28 mouse cellular contexts compared by ENCODE assay signal in genomic region chr1:132328565-132328964, GRCm38 (mm10). TPM values are rescaled to one million over a fixed set of nuclear protein-coding genes. Genes with fewer than 3 reads are reported as not detected.
DNase-seq lines count a peak whose midpoint lies in the region; ATAC-seq and TF ChIP-seq lines count a peak whose summit lies in the region.
"Had no signal": no experiment of that assay in that cellular context is flagged by ENCODE, and none has a peak within 500 bp of the region (broad histone marks: within the 10 kb centered on the region; RNA-seq: fewer than 3 reads in every experiment).

No protein-coding gene starts in this region.

- H3K4me3 ChIP-seq in midbrain, embryonic 10.5 days = no peak overlapping the region
- H3K4me3 ChIP-seq in midbrain, postnatal 0 days (ENCODE audit: low read depth, low read length) = no peak overlapping the region
- no peak overlapping the region for H3K4me3 ChIP-seq in intestine, embryonic 15.5 days (replicated peaks)
- H3K4me3 ChIP-seq: embryonic facial prominence, embryonic 13.5 days; erythroblast, embryonic 14.5 days; gastrocnemius, adult 2 months; limb, embryonic 15.5 days had no signal

- peak; percentile 66 for DNase-seq in kidney, adult 18-20 months
- DNase-seq in kidney, postnatal 10 days = no peak
- no peak for DNase-seq in midbrain, embryonic 10.5 days (ENCODE audit: low spot score)
- DNase-seq in midbrain, postnatal 0 days (ENCODE audit: low spot score) = no peak
- peak; percentile 71 to 83 for DNase-seq in kidney, postnatal 36 days
- no peak for DNase-seq in cerebellum, adult 9-10 months
- no peak for DNase-seq in thymus, postnatal 14 days
- DNase-seq: adrenal gland, postnatal 10 days; cerebellum, adult 18-20 months; cerebellum, postnatal 36 days; embryo, embryonic 11 days; gastrocnemius, adult 2 months; heart, postnatal 4 days; layer of hippocampus, adult 9-11 months; lung, adult 18-20 months; lung, postnatal 10 days; thymus, adult 18-20 months; thymus, postnatal 4 days had no signal

- no peak for TF ChIP-seq CTCF in midbrain, postnatal 0 days (IDR thresholded peaks at IDR 0.05)

- peaks cover 97% of the 10 kb centered on the region for H3K36me3 ChIP-seq in midbrain, embryonic 10.5 days
- H3K36me3 ChIP-seq in midbrain, postnatal 0 days (ENCODE audit: insufficient read depth, low read length) = peaks cover 9% of the 10 kb centered on the region
- H3K36me3 ChIP-seq in intestine, embryonic 15.5 days = 0 out of 2 replicates have a peak, but pooled peaks cover 2% of the 10 kb centered on the region
- H3K36me3 ChIP-seq: embryonic facial prominence, embryonic 13.5 days; limb, embryonic 15.5 days had no signal

- H3K9me3 ChIP-seq in midbrain, embryonic 10.5 days (replicated peaks) = no peaks in the 10 kb centered on the region
- H3K9me3 ChIP-seq in midbrain, postnatal 0 days (ENCODE audit: low read length) = no peaks in the 10 kb centered on the region
- no peaks in the 10 kb centered on the region for H3K9me3 ChIP-seq in intestine, embryonic 15.5 days
- H3K9me3 ChIP-seq: embryonic facial prominence, embryonic 13.5 days; limb, embryonic 15.5 days had no signal

- H3K27ac ChIP-seq in midbrain, embryonic 10.5 days (replicated peaks) = peak overlapping the region; percentile 58; the same call in 1 of the 2 replicates
- no peak overlapping the region for H3K27ac ChIP-seq in midbrain, postnatal 0 days (ENCODE audit: low read depth, low read length)
- no peak overlapping the region for H3K27ac ChIP-seq in intestine, embryonic 15.5 days
- H3K27ac ChIP-seq: embryonic facial prominence, embryonic 13.5 days; gastrocnemius, adult 2 months; kidney, postnatal 0 days; limb, embryonic 15.5 days had no signal

- no peaks in the 10 kb centered on the region for H3K27me3 ChIP-seq in midbrain, embryonic 10.5 days (ENCODE audit: low read depth, poor library complexity, severe bottlenecking)
- H3K27me3 ChIP-seq in midbrain, postnatal 0 days (ENCODE audit: insufficient read depth, low read length) = no peaks in the 10 kb centered on the region
- no peaks in the 10 kb centered on the region for H3K27me3 ChIP-seq in intestine, embryonic 15.5 days (replicated peaks)
- H3K27me3 ChIP-seq: embryonic facial prominence, embryonic 13.5 days; limb, embryonic 15.5 days had no signal

- H3K9ac ChIP-seq in midbrain, postnatal 0 days (replicated peaks; ENCODE audit: low read length, poor library complexity, severe bottlenecking) = no peak overlapping the region
- no peak overlapping the region for H3K9ac ChIP-seq in intestine, embryonic 15.5 days
- H3K9ac ChIP-seq: embryonic facial prominence, embryonic 13.5 days; limb, embryonic 15.5 days had no signal

- H3K4me1 ChIP-seq in midbrain, embryonic 10.5 days = peaks cover 98% of the 10 kb centered on the region
- no peaks in the 10 kb centered on the region for H3K4me1 ChIP-seq in midbrain, postnatal 0 days (ENCODE audit: insufficient read depth, low read length)
- peaks cover 12% of the 10 kb centered on the region for H3K4me1 ChIP-seq in intestine, embryonic 15.5 days (replicated peaks)

- H3K4me2 ChIP-seq in midbrain, postnatal 0 days (ENCODE audit: low read depth, low read length, poor library complexity, severe bottlenecking) = no peak overlapping the region
- no peak overlapping the region for H3K4me2 ChIP-seq in intestine, embryonic 15.5 days (replicated peaks)
- H3K4me2 ChIP-seq: embryonic facial prominence, embryonic 13.5 days; limb, embryonic 15.5 days had no signal

- ATAC-seq in midbrain, postnatal 0 days (ENCODE audit: low FRiP score) = no peak
- peak; percentile 38; the same call in 1 of the 2 replicates for ATAC-seq in intestine, embryonic 15.5 days
- ATAC-seq: forebrain, embryonic 14.5 days; hindbrain, embryonic 16.5 days had no signal

- 80% methylated on average over 3 of the region's 3 CpGs for WGBS in midbrain, embryonic 10.5 days
- WGBS in midbrain, postnatal 0 days = 95% methylated on average over 3 of the region's 3 CpGs
- 36% methylated on average over 3 of the region's 3 CpGs for WGBS in intestine, embryonic 15.5 days

RNA-seq across cellular contexts. Expression of gene Nuak2, which starts 12.6 kb away (rescaled TPM):
- polyA plus RNA-seq in midbrain, embryonic 10.5 days (2016; fragmentation: Nextera tagmentation; extraction: Ambion mirVana) = 87.1 and 101 TPM in 2 replicates
- total RNA-seq in midbrain, postnatal 0 days (2014; rRNA removed) = 7.0 and 7.1 TPM in 2 replicates
- 9.9 TPM in 2 replicates for polyA plus RNA-seq in midbrain, postnatal 0 days (2015; fragmentation: Nextera tagmentation; extraction: Ambion mirVana)
- 4.7 and 5.5 TPM in 2 replicates for polyA plus RNA-seq in intestine, embryonic 15.5 days (2015; fragmentation: Nextera tagmentation; extraction: Ambion mirVana)
- polyA plus RNA-seq: erythroblast, embryonic 14.5 days had no signal

RNA-seq across cellular contexts. Expression of gene Klhdc8a, which starts 30.1 kb away (rescaled TPM):
- polyA plus RNA-seq in midbrain, embryonic 10.5 days (2016; fragmentation: Nextera tagmentation; extraction: Ambion mirVana) = 1.4 and 2.8 TPM in 2 replicates
- 29.5 and 31.1 TPM in 2 replicates for total RNA-seq in midbrain, postnatal 0 days (2014; rRNA removed)
- 12.4 and 14.8 TPM in 2 replicates for polyA plus RNA-seq in midbrain, postnatal 0 days (2015; fragmentation: Nextera tagmentation; extraction: Ambion mirVana)
- 0.23 and 0.49 TPM in 2 replicates for polyA plus RNA-seq in intestine, embryonic 15.5 days (2015; fragmentation: Nextera tagmentation; extraction: Ambion mirVana)
- total RNA-seq: megakaryocyte progenitor cell, adult 5-6 weeks; monocyte, adult 5-6 weeks; neutrophil, adult 5-6 weeks had no signal
- polyA plus RNA-seq: erythroblast, embryonic 14.5 days had no signal

Comparison
In these comparisons a context has a peak if more than half of its experiments do, and no peak if none do; other contexts are left out.
1. DNase-seq: peak in kidney, adult 18-20 months (single experiment) and kidney, postnatal 36 days (2 of 2); none in kidney, postnatal 10 days (single experiment), midbrain, embryonic 10.5 days (single experiment), midbrain, postnatal 0 days (single experiment), cerebellum, adult 9-10 months (single experiment) and thymus, postnatal 14 days (single experiment).